Mouse (Mus musculus) heart, postnatal 0 days (tissue): ENCODE measurements around the gene Gm17654.
"Not testable (repeated sequence)": the region's sequence is repeated elsewhere in the genome, so short reads cannot be mapped to it uniquely, and the experiment has no call there.

ENCODE experiments used
- CTCF ChIP-seq: IDR thresholded peaks from 2 replicates; pipeline ENCODE4 v1.5.1; 2016; ENCODE audit warnings: antibody characterized with exemption, control low read depth, low read depth
- EP300 ChIP-seq: IDR thresholded peaks from 2 replicates; pipeline ENCODE4 v1.6.1; 2016; ENCODE audit warnings: antibody characterized with exemption, low read depth

DNA sequence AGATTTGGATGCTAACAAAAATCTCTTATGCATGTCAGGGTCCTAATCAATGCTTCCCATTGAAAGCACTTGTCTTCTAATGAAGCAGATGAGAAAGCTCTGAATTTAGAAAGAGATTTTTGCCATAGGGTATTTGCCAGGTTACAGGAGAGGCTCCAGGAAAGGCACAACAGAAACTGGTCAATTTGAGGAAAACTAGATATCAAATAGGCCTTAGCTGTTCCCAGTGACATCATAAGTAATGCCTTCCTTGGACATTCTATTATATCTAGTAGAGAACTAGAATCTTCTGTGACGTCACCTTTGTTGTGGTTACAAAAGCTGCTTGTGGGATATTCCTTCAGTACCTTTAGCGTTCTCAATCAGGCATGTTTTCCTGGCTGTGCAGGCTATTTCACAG lies 35.7 kb downstream of the Gm17654 start, which contains the start of gene Gm5799:
- TF ChIP-seq CTCF, EP300: not testable (repeated sequence)
